Mouse (Mus musculus) neural tube, embryonic 14.5 days (tissue): ENCODE data around the gene Zfand2a. TPM values are rescaled to one million over a fixed set of nuclear protein-coding genes. Genes with fewer than 3 reads are reported as not detected.

ENCODE experiments used
- ATAC-seq: fragments of 200-750 bp; cut with Nextera tagmentation; 2 replicates; pipeline ENCODE4 v1.8.0; 2017; ENCODE audit warnings: low read depth, mild to moderate bottlenecking, moderate TSS enrichment, moderate library complexity
- H3K27ac ChIP-seq: fragments of 300-500 bp; sonication (generic); 2 replicates; pipeline ENCODE4 v1.5.1; 2014; ENCODE audit warnings: low read depth, mild to moderate bottlenecking, control low read depth, low read length, moderate library complexity, mixed read lengths
- H3K27me3 ChIP-seq: fragments of 300-500 bp; sonication (generic); 2 replicates; pipeline ENCODE4 v1.6.1; 2014; ENCODE audit warnings: low read length; ENCODE audit not compliant: control insufficient read depth, insufficient read depth
- H3K36me3 ChIP-seq: fragments of 300-500 bp; sonication (generic); 2 replicates; pipeline ENCODE4 v1.6.1; 2014; ENCODE audit warnings: low read length, mixed read lengths; ENCODE audit not compliant: control insufficient read depth, insufficient read depth
- H3K4me1 ChIP-seq: fragments of 300-500 bp; sonication (generic); 2 replicates; pipeline ENCODE4 v1.6.1; 2014; ENCODE audit warnings: low read length; ENCODE audit not compliant: control insufficient read depth, insufficient read depth
- H3K4me2 ChIP-seq: fragments of 300-500 bp; sonication (generic); 2 replicates; pipeline ENCODE4 v1.6.1; 2014; ENCODE audit warnings: mild to moderate bottlenecking, low read depth, low read length, control low read depth
- H3K4me3 ChIP-seq: fragments of 300-500 bp; sonication (generic); 2 replicates; pipeline ENCODE4 v1.5.1; 2014; ENCODE audit warnings: low read depth, low read length, control low read depth, mixed read lengths
- H3K9ac ChIP-seq: fragments of 300-500 bp; sonication (generic); replicated peaks from 2 replicates; pipeline ENCODE4 v1.6.1; 2014; ENCODE audit warnings: low read depth, mild to moderate bottlenecking, control low read depth, low read length, mixed read lengths
- H3K9me3 ChIP-seq: fragments of 300-500 bp; sonication (generic); 2 replicates; pipeline ENCODE4 v1.6.1; 2016; ENCODE audit warnings: low read length; ENCODE audit not compliant: control insufficient read depth
- WGBS: fragments of 180-500 bp; shearing (Covaris S2); extraction: QIAGEN DNeasy Blood & Tissue Kit; methylation state at CpG from one replicate; pipeline ENCODE4 v1.1.7; 2014; 5-methylcytosine and 5-hydroxymethylcytosine counted together
- polyA plus RNA-seq: library from polyadenylated mRNA; unstranded; fragments of >200 nt; fragmentation: Nextera tagmentation; extraction: Ambion mirVana; gene quantifications from 2 replicates; pipeline ENCODE4 v1.2.1, GENCODE M21; 2014

The Zfand2a gene
- polyA plus RNA-seq: 13.3 and 15.2 TPM in 2 replicates

GRCm38 (mm10) chr5:139484185-139484814, at the start of gene Zfand2a:
Gene Zfand2a (minus strand): TSS chr5:139484549.
- H3K4me3 ChIP-seq: peak within 1 kb of the TSS; percentile 86
- peak; percentile 98 for ATAC-seq
- H3K9ac ChIP-seq: peak within 1 kb of the TSS; percentile 76
- H3K4me2 ChIP-seq: peak within 1 kb of the TSS; percentile 76
- H3K27ac ChIP-seq: peak within 1 kb of the TSS; percentile 82
- H3K4me1 ChIP-seq: peaks cover 10% of the 10 kb centered on the region; the same call in 1 of the 2 replicates
- peaks cover 17% of the 10 kb centered on the region; the same call in 1 of the 2 replicates for H3K36me3 ChIP-seq
- 1% methylated on average over 42 of the region's 42 CpGs for WGBS
- H3K9me3 ChIP-seq: 0 out of 2 replicates have a peak, but pooled peaks cover 2% of the 10 kb centered on the region
- no peaks in the 10 kb centered on the region for H3K27me3 ChIP-seq

- peaks cover 22% of the 10 kb centered on the region for H3K27me3 ChIP-seq
Measured at GRCm38 (mm10) chr5:139528851-139529250, 44.5 kb upstream of the Zfand2a start.

GRCm38 (mm10) chr5:139521987-139522386, 37.6 kb upstream of the Zfand2a start:
- H3K4me1 ChIP-seq: no peaks in the 10 kb centered on the region
- no peak overlapping the region for H3K4me3 ChIP-seq
- H3K27me3 ChIP-seq: 0 out of 2 replicates have a peak, but pooled peaks cover 5% of the 10 kb centered on the region
- 69% methylated on average over 10 of the region's 10 CpGs for WGBS
- H3K27ac ChIP-seq: no peak overlapping the region
- H3K9ac ChIP-seq: no peak overlapping the region
- no peak for ATAC-seq
- H3K9me3 ChIP-seq: no peaks in the 10 kb centered on the region
- no peaks in the 10 kb centered on the region for H3K36me3 ChIP-seq
- H3K4me2 ChIP-seq: no peak overlapping the region

More at GRCm38 (mm10) chr5:139528851-139529250, 44.5 kb upstream of the Zfand2a start:
- ATAC-seq: no peak
- H3K36me3 ChIP-seq: no peaks in the 10 kb centered on the region
- H3K27ac ChIP-seq: no peak overlapping the region
- H3K4me1 ChIP-seq: no peaks in the 10 kb centered on the region
- H3K4me2 ChIP-seq: no peak overlapping the region
- no peak overlapping the region for H3K4me3 ChIP-seq
- H3K9ac ChIP-seq: no peak overlapping the region
- 62% methylated on average over 7 of the region's 7 CpGs for WGBS
- no peaks in the 10 kb centered on the region for H3K9me3 ChIP-seq

GRCm38 (mm10) chr5:139520069-139520834, 35.9 kb upstream of the Zfand2a start:
- H3K4me2 ChIP-seq: no peak overlapping the region
- H3K9ac ChIP-seq: no peak overlapping the region
- no peaks in the 10 kb centered on the region for H3K36me3 ChIP-seq
- H3K9me3 ChIP-seq: no peaks in the 10 kb centered on the region
- H3K27me3 ChIP-seq: 0 out of 2 replicates have a peak, but pooled peaks cover 2% of the 10 kb centered on the region
- ATAC-seq: no peak
- H3K4me1 ChIP-seq: 0 out of 2 replicates have a peak, but pooled peaks cover 2% of the 10 kb centered on the region
- no peak overlapping the region for H3K4me3 ChIP-seq
- 36% methylated on average over 14 of the region's 14 CpGs for WGBS
- no peak overlapping the region for H3K27ac ChIP-seq

- Histone ChIP-seq H3K27ac (no peak overlapping the region), H3K27me3 (0 out of 2 replicates have a peak, but pooled peaks cover 2% of the 10 kb centered on the region), H3K9ac (no peak overlapping the region), H3K4me3 (no peak overlapping the region), H3K36me3 (no peaks in the 10 kb centered on the region), H3K4me1 (0 out of 2 replicates have a peak, but pooled peaks cover 2% of the 10 kb centered on the region), H3K9me3 (no peaks in the 10 kb centered on the region), H3K4me2 (no peak overlapping the region)
- WGBS: 27% methylated on average over 11 of the region's 11 CpGs
- peak; percentile 38; the same call in 1 of the 2 replicates for ATAC-seq
Measured at GRCm38 (mm10) chr5:139516281-139516680, 31.9 kb upstream of the Zfand2a start.

- H3K9ac ChIP-seq: no peak overlapping the region
- H3K36me3 ChIP-seq: no peaks in the 10 kb centered on the region
- WGBS: 89% methylated on average over 4 of the region's 4 CpGs
- no peak for ATAC-seq
- no peak overlapping the region for H3K4me2 ChIP-seq
- H3K4me3 ChIP-seq: no peak overlapping the region
- H3K9me3 ChIP-seq: no peaks in the 10 kb centered on the region
- H3K4me1 ChIP-seq: 0 out of 2 replicates have a peak, but pooled peaks cover 2% of the 10 kb centered on the region
- no peak overlapping the region for H3K27ac ChIP-seq
- no peaks in the 10 kb centered on the region for H3K27me3 ChIP-seq
Measured at GRCm38 (mm10) chr5:139512201-139512600, 27.9 kb upstream of the Zfand2a start.

- H3K4me1 ChIP-seq: no peaks in the 10 kb centered on the region
- no peak overlapping the region for H3K27ac ChIP-seq
- H3K9me3 ChIP-seq: no peaks in the 10 kb centered on the region
- no peaks in the 10 kb centered on the region for H3K27me3 ChIP-seq
- no peak overlapping the region for H3K9ac ChIP-seq
- no peak overlapping the region for H3K4me2 ChIP-seq
- ATAC-seq: no peak
- H3K4me3 ChIP-seq: no peak overlapping the region
- H3K36me3 ChIP-seq: no peaks in the 10 kb centered on the region
- 15% methylated on average over 17 of the region's 17 CpGs for WGBS
Measured at GRCm38 (mm10) chr5:139510682-139511366, 26.5 kb upstream of the Zfand2a start.

- 16% methylated on average over 5 of the region's 5 CpGs for WGBS
- no peaks in the 10 kb centered on the region for H3K4me1 ChIP-seq
- no peak overlapping the region for H3K4me2 ChIP-seq
- ATAC-seq: no peak
- no peak overlapping the region for H3K27ac ChIP-seq
- no peak overlapping the region for H3K9ac ChIP-seq
- H3K27me3 ChIP-seq: no peaks in the 10 kb centered on the region; the same call in 1 of the 2 replicates
- H3K9me3 ChIP-seq: no peaks in the 10 kb centered on the region
- no peak overlapping the region for H3K4me3 ChIP-seq
- no peaks in the 10 kb centered on the region for H3K36me3 ChIP-seq
Measured at GRCm38 (mm10) chr5:139506207-139506606, 21.9 kb upstream of the Zfand2a start.
